Mouse (Mus musculus): ENCODE results near the gene Fam57b.

DNA sequence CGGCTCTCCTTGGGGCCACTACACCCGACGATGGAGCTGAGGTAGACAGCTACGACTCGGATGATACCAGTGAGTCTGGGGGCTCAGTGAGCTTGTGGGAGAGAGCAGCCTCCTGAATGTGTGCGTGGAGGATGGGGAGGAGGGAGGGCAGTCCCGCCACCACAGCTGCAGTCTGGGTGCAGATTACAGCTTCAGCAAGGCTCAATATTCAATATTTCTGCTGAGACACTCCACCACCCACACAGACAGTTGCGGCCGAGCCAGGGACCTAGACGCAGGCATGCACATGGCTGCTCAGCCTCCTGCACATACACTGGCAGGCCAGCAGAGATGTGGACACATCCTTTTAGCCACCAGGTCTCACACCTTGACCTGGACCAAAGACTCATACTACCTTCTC, 51.3 kb downstream of the Fam57b start:
- TF ChIP-seq CTCF (IDR thresholded peaks at IDR 0.05) (no peak), EP300 (IDR thresholded peaks at IDR 0.05) (no peak)

Measured in lung, postnatal 0 days (tissue).